Mouse (Mus musculus) heart, embryonic 11.5 days (tissue): ENCODE results near the gene Cdh23. TPM values are rescaled to one million over a fixed set of nuclear protein-coding genes. Genes with fewer than 3 reads are reported as not detected.

Experiments used
- ATAC-seq: fragments of 200-750 bp; cut with Nextera tagmentation; replicated peaks from 2 replicates; pipeline ENCODE4 v1.8.0; 2017; ENCODE audit warnings: moderate library complexity; ENCODE audit not compliant: insufficient number of reproducible peaks, low FRiP score, low TSS enrichment
- H3K27ac ChIP-seq: fragments of 300-500 bp; sonication (generic); 2 replicates; pipeline ENCODE4 v1.5.1; 2014; ENCODE audit warnings: mild to moderate bottlenecking, low read depth, low read length
- H3K27me3 ChIP-seq: fragments of 300-500 bp; sonication (generic); 2 replicates; pipeline ENCODE4 v1.6.1; 2014; ENCODE audit warnings: mild to moderate bottlenecking, low read length, mixed read lengths; ENCODE audit not compliant: control insufficient read depth, insufficient read depth
- H3K36me3 ChIP-seq: fragments of 300-500 bp; sonication (generic); 2 replicates; pipeline ENCODE4 v1.6.1; 2014; ENCODE audit warnings: mild to moderate bottlenecking, low read length, moderate library complexity, mixed read lengths; ENCODE audit not compliant: control insufficient read depth, insufficient read depth
- H3K4me1 ChIP-seq: fragments of 300-500 bp; sonication (generic); 2 replicates; pipeline ENCODE4 v1.6.1; 2014; ENCODE audit warnings: low read length; ENCODE audit not compliant: control insufficient read depth, insufficient read depth
- H3K4me2 ChIP-seq: fragments of 300-500 bp; sonication (generic); 2 replicates; pipeline ENCODE4 v1.6.1; 2014; ENCODE audit warnings: mild to moderate bottlenecking, moderate library complexity
- H3K4me3 ChIP-seq: fragments of 300-500 bp; sonication (generic); 2 replicates; pipeline ENCODE4 v1.5.1; 2014; ENCODE audit warnings: low read depth, low read length
- H3K9ac ChIP-seq: fragments of 300-500 bp; sonication (generic); 2 replicates; pipeline ENCODE4 v1.6.1; 2014; ENCODE audit warnings: mild to moderate bottlenecking, low read depth, low read length, moderate library complexity
- H3K9me3 ChIP-seq: fragments of 300-500 bp; sonication (generic); replicated peaks from 2 replicates; pipeline ENCODE4 v1.6.1; 2016; ENCODE audit warnings: low read length; ENCODE audit not compliant: control insufficient read depth
- WGBS: fragments of 180-500 bp; shearing (Covaris S2); extraction: QIAGEN DNeasy Blood & Tissue Kit; methylation state at CpG from one replicate; pipeline ENCODE4 v1.1.7; 2014; ENCODE audit not compliant: insufficient replicate concordance; 5-methylcytosine and 5-hydroxymethylcytosine counted together
- polyA plus RNA-seq: library from polyadenylated mRNA; unstranded; fragments of >200 nt; fragmentation: Nextera tagmentation; extraction: Ambion mirVana; gene quantifications from 2 replicates; pipeline ENCODE4 v1.2.1, GENCODE M21; 2014

The Cdh23 gene
- polyA plus RNA-seq, 1 experiment from 2014 or later, result 0.27 TPM

DNA sequence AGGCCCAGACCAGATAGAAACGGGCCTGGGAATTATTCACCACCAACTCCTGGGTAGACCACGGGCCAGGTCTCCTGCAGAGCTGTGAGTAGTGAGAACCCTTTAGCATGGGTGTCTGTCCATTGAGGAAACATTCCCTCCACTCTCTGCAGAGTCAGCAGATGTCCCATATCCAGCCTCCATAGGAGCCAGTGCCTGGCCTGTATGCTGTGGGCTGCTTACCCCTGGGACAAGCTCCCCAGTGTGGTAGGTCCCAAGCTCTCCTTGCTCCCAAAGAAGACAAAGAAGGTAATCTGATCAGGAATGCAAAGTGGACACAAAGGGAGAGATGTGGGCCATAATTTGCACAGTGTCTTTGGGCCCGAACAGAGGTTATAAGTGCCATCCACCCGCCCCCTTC is 124.8 kb downstream of the Cdh23 start:
- Histone ChIP-seq H3K9ac (no peak overlapping the region), H3K27ac (no peak overlapping the region), H3K9me3 (no peaks in the 10 kb centered on the region), H3K4me2 (no peak overlapping the region), H3K27me3 (no peaks in the 10 kb centered on the region), H3K4me1 (0 out of 2 replicates have a peak, but pooled peaks cover 3% of the 10 kb centered on the region), H3K36me3 (no peaks in the 10 kb centered on the region), H3K4me3 (no peak overlapping the region)
- 81% methylated on average over 4 of the region's 4 CpGs for WGBS
- no peak for ATAC-seq

DNA sequence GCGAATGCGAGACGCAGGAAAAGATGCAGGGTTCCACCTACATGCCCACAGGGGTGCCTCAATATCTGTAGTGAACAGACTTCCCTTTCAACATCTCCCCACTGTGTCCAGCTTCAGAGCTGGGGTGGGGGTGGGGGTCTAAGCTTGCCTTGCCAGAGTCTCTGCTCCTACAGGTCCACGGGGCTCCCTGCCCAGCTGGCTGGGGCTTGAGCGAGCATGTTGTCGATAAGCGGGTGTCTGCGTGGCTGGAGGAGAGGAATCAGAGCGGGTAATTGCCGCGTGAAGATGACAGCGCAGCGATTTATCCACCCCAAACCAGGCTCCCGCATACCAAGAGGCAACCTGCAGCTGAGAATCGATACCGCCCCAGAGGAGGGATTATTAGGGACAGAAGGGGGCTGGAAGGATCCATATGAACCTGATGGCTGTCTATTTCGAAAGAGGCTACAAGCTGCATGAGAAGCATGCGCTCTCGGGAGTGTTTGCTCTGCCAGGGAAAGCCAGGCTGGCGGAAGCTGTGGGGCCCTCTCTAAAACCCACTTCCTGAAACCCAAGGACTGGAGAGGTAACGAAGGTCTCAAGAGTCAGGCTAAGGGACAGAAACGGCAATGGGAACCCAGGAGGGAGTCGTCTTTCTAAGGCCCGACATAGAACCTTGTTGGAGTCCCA is 129.8 kb downstream of the Cdh23 start:
- H3K4me3 ChIP-seq, result no peak overlapping the region

DNA sequence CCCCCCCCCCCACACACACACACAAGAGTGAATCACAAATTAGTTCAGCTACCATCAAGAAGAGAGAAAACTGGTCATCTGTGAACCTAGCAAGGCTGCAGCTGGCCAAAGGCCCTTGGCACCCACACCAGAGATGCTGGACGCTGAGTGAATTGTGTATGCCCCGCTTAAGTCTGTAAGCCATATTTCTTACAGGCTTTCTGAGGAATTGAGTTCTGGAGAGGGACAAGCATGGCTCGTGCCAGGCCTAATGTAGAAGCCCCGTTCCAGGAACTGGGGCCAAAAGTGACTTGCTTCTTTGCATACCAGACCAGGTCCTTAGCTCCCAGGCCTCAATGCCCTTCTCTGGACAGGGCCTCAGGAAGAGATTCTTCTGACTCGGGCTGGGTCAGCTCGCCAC is 132.2 kb downstream of the Cdh23 start:
- Histone ChIP-seq H3K36me3 (no peaks in the 10 kb centered on the region), H3K4me3 (no peak overlapping the region), H3K4me1 (peaks cover 17% of the 10 kb centered on the region), H3K27ac (no peak overlapping the region), H3K27me3 (no peaks in the 10 kb centered on the region), H3K9ac (no peak overlapping the region), H3K9me3 (no peaks in the 10 kb centered on the region), H3K4me2 (no peak overlapping the region)
- ATAC-seq, result no peak
- 71% methylated on average over 6 of the region's 6 CpGs for WGBS

More for the DNA sequence above, 129.8 kb downstream of the Cdh23 start:
- Histone ChIP-seq H3K4me1 (peaks cover 17% of the 10 kb centered on the region), H3K9me3 (no peaks in the 10 kb centered on the region), H3K36me3 (no peaks in the 10 kb centered on the region), H3K4me2 (peak overlapping the region; percentile 15), H3K27me3 (no peaks in the 10 kb centered on the region), H3K9ac (no peak overlapping the region), H3K27ac (no peak overlapping the region)
- no peak for ATAC-seq
- 39% methylated on average over 24 of the region's 24 CpGs for WGBS

DNA sequence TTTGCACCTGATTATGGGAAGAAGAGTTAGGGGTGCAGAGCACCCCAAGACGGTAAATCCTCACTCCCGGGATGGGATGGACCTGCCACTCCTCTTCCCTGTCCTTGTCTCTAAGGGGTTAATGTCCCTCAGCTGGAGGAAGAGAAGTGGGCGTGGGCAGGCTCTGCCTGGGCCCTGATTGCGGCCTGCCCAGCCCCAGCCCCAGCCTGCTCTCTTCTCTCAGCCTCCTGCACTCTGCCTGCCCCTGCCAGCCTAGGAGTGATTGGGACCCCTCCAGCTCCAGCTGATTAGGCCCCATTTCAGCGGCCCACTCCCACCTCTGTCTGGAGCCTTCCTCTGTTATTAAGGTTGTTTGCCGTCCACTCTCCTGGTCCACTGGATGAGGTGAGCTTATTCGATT is 133.3 kb downstream of the Cdh23 start:
- H3K4me2 ChIP-seq, result peak overlapping the region; percentile 24
- no peak overlapping the region for H3K9ac ChIP-seq
- 15% methylated on average over 7 of the region's 7 CpGs for WGBS
- H3K36me3 ChIP-seq, result no peaks in the 10 kb centered on the region
- ATAC-seq, result no peak
- H3K4me3 ChIP-seq, result no peak overlapping the region
- no peak overlapping the region for H3K27ac ChIP-seq
- no peaks in the 10 kb centered on the region for H3K27me3 ChIP-seq
- H3K4me1 ChIP-seq, result peaks cover 25% of the 10 kb centered on the region
- no peaks in the 10 kb centered on the region for H3K9me3 ChIP-seq

DNA sequence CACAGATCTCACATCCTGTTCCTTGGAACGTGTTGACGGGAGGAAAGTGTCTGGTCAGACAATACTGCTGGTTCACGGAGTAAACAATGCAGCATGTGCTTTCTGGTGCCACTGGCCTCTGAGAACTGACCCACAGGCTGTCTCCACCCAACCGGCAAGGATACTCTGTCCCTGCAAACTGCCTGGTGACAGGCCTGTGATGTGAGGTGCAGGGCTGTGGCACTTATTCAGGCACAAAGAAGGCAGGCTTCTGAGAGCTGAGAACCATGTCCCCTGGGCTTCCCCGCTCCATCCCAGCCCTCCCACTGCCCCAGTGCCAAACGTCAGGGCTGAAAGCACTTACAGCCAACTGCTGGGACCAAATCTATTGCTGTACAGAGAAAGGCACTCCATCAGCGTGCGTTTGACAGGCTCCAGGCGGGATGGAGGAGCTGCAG is 137.8 kb downstream of the Cdh23 start:
- H3K4me3 ChIP-seq, result no peak overlapping the region
- no peaks in the 10 kb centered on the region for H3K36me3 ChIP-seq
- no peaks in the 10 kb centered on the region for H3K9me3 ChIP-seq
- H3K4me2 ChIP-seq, result no peak overlapping the region
- H3K27me3 ChIP-seq, result no peaks in the 10 kb centered on the region
- H3K4me1 ChIP-seq, result peaks cover 14% of the 10 kb centered on the region
- ATAC-seq, result no peak
- H3K9ac ChIP-seq, result no peak overlapping the region
- WGBS, result 11% methylated on average over 9 of the region's 9 CpGs
- H3K27ac ChIP-seq, result no peak overlapping the region; the same call in 1 of the 2 replicates

DNA sequence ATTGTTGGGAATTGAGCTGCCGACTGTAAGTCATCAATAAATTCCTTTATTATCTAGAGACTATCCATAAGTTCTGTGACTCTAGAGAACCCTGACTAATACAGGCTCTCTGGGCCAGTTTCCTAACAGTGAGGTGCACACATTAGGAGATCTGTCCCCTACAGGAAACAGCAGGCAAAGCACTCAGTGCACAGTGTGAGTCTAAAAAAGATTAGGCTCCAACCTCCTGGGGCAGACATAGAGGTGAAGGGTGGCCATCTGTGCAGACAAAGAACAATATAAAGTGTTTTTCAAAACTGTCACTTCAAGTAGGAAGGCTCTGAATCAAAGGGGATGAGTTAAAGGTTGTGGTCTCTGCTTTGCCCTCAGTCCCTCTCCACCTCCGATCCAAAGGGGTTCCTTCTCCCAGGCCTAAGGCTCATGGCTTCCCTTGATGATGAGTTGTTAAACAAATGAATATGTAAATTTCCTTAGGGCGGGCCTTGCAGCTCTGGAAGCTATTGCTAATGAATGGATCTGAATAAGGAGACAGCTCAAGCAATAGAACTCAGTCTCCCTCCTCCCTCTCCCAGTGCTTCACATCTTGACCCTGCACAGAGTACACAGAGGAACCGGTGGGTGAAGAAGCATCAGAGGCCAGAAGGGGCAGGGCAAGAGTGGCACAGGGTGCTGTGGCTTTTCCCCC is 143.2 kb downstream of the Cdh23 start:
- no peaks in the 10 kb centered on the region for H3K4me1 ChIP-seq
- no peak overlapping the region for H3K4me3 ChIP-seq
- no peaks in the 10 kb centered on the region for H3K9me3 ChIP-seq
- H3K4me2 ChIP-seq, result no peak overlapping the region
- no peaks in the 10 kb centered on the region for H3K36me3 ChIP-seq
- 66% methylated on average over 4 of the region's 4 CpGs for WGBS
- H3K9ac ChIP-seq, result no peak overlapping the region
- no peaks in the 10 kb centered on the region for H3K27me3 ChIP-seq
- no peak overlapping the region for H3K27ac ChIP-seq
- no peak for ATAC-seq

DNA sequence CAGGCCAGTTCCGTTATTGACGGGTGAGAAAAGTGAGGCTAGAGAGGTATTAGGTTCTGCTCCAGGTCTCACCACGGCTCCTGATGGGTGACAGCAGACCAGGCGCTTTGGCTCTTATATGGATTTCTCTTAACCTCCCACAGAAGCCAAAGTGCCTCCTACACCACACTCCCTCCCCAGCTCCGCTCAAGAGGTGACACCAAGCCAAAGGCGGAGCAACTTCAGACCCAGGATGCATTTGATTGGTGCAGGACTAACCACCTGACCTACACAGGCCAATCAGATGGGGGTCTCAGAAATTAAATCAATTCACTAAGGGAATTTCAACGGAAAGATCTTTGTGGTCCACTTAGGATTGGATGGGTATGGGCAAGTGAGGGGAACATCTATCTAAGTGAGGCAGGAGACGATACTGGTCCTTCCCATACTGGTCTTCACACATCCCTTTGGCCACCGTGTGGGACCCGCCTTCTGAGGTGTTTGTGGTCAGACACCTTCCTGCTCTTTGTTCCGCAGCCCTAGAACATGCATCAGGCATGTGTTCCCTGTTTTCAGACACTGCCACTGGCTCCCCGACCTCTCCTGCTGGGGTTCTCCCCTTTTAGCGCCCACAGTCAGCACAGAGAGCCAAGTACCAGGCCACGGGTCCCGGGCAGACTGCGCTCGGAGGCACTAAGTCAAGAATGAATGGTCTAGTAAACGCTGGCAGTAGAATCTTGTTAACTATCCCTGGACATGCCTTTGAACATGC is 157.0 kb downstream of the Cdh23 start:
- H3K4me3 ChIP-seq, result no peak overlapping the region
- no peak for ATAC-seq
- WGBS, result 67% methylated on average over 18 of the region's 18 CpGs
- H3K9ac ChIP-seq, result no peak overlapping the region
- no peak overlapping the region for H3K27ac ChIP-seq
- H3K36me3 ChIP-seq, result no peaks in the 10 kb centered on the region
- H3K4me2 ChIP-seq, result no peak overlapping the region
- no peaks in the 10 kb centered on the region for H3K4me1 ChIP-seq
- H3K27me3 ChIP-seq, result 0 out of 2 replicates have a peak, but pooled peaks cover 3% of the 10 kb centered on the region
- H3K9me3 ChIP-seq, result no peaks in the 10 kb centered on the region

DNA sequence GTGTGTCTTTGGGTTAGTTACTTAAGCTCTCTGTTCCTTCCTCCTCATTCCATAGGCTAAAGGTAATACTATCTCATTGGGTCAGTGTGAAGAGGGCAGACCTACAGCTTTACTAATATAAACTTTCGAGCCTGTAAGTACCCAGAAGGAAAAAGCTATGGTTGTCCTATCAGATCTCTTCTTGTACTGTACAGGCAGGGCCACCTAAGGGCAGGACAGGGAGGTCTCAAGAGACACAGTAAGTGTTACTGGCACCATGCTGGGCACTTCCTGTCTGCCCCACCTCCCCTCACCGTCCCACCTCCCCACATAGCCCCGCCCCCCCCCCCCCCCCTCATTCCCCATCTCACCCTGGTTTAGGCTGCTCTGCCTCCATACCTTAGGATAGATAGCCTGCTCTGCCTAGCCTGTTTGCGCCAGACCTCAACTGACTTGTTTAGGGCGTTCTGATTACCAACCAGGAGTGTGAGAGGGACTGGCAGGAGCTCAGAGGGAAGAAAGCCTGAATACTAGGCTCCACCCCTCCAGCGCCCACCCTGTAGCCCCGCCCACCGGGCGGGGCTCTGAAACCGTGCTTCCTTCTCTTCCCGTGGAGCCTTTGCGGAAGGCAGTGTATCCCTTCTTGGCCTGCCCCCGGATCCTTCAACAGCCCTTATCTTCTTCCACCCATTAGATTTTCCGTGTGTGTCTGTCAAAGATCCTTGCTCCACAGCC is 160.0 kb downstream of the Cdh23 start:
- Histone ChIP-seq H3K36me3 (no peaks in the 10 kb centered on the region), H3K27me3 (peaks cover 8% of the 10 kb centered on the region; the same call in 1 of the 2 replicates), H3K4me1 (no peaks in the 10 kb centered on the region), H3K9ac (no peak overlapping the region), H3K4me2 (peak overlapping the region; percentile 48), H3K27ac (no peak overlapping the region), H3K9me3 (no peaks in the 10 kb centered on the region), H3K4me3 (no peak overlapping the region)
- ATAC-seq, result no peak
- WGBS, result 10% methylated on average over 12 of the region's 14 CpGs
